Mouse (Mus musculus) liver, embryonic 14.5 days (tissue): ENCODE results near the gene Pax7.

Experiments
- CTCF ChIP-seq: IDR thresholded peaks from 2 replicates; pipeline ENCODE4 v1.5.1; 2016; ENCODE audit warnings: antibody characterized with exemption, low read depth, control low read depth
- EP300 ChIP-seq: IDR thresholded peaks from 2 replicates; pipeline ENCODE4 v1.6.1; 2016; ENCODE audit warnings: antibody characterized with exemption, low read depth

GRCm38 (mm10) chr4:139819411-139820030 lies 13.8 kb downstream of the Pax7 start:
- TF ChIP-seq CTCF, result no peak
- no peak for TF ChIP-seq EP300
